Mouse (Mus musculus) limb, embryonic 13.5 days (tissue): Measurements from ENCODE around the gene St6galnac4. TPM values are rescaled to one million over a fixed set of nuclear protein-coding genes. Genes with fewer than 3 reads are reported as not detected.

Experiments used
- ATAC-seq: fragments of 200-750 bp; cut with Nextera tagmentation; 2 replicates; pipeline ENCODE4 v1.8.0; 2017; ENCODE audit warnings: low read depth, moderate number of reproducible peaks, moderate TSS enrichment; ENCODE audit not compliant: low FRiP score
- H3K27ac ChIP-seq: fragments of 300-500 bp; sonication (generic); 2 replicates; pipeline ENCODE4 v1.5.1; 2015; ENCODE audit warnings: inconsistent platforms, mild to moderate bottlenecking, moderate library complexity
- H3K27me3 ChIP-seq: fragments of 300-500 bp; sonication (generic); 2 replicates; pipeline ENCODE4 v1.6.1; 2015; ENCODE audit warnings: mild to moderate bottlenecking, inconsistent platforms
- H3K36me3 ChIP-seq: fragments of 300-500 bp; sonication (generic); 2 replicates; pipeline ENCODE4 v1.6.1; 2015; ENCODE audit warnings: inconsistent platforms, mild to moderate bottlenecking, moderate library complexity
- H3K4me1 ChIP-seq: fragments of 300-500 bp; sonication (generic); 2 replicates; pipeline ENCODE4 v1.6.1; 2015; ENCODE audit warnings: inconsistent platforms
- H3K4me2 ChIP-seq: fragments of 300-500 bp; sonication (generic); replicated peaks from 2 replicates; pipeline ENCODE4 v1.6.1; 2015; ENCODE audit warnings: inconsistent platforms, mild to moderate bottlenecking, moderate library complexity
- H3K4me3 ChIP-seq: fragments of 300-500 bp; sonication (generic); 2 replicates; pipeline ENCODE4 v1.5.1; 2015; ENCODE audit warnings: moderate library complexity, mild to moderate bottlenecking, inconsistent platforms
- H3K9ac ChIP-seq: fragments of 300-500 bp; sonication (generic); 2 replicates; pipeline ENCODE4 v1.6.1; 2015; ENCODE audit warnings: mild to moderate bottlenecking, inconsistent platforms
- H3K9me3 ChIP-seq: fragments of 300-500 bp; sonication (generic); 2 replicates; pipeline ENCODE4 v1.6.1; 2016; ENCODE audit warnings: inconsistent platforms
- WGBS: fragments of 180-500 bp; shearing (Covaris S2); methylation state at CpG from one replicate; pipeline ENCODE4 v1.1.7; 2015; 5-methylcytosine and 5-hydroxymethylcytosine counted together
- polyA plus RNA-seq: library from polyadenylated mRNA; unstranded; fragments of >200 nt; fragmentation: Nextera tagmentation; extraction: Ambion mirVana; gene quantifications from 2 replicates; pipeline ENCODE4 v1.2.1, GENCODE M21; 2015

The St6galnac4 gene
- polyA plus RNA-seq, 1 experiment from 2014 or later = 39.5 TPM

DNA sequence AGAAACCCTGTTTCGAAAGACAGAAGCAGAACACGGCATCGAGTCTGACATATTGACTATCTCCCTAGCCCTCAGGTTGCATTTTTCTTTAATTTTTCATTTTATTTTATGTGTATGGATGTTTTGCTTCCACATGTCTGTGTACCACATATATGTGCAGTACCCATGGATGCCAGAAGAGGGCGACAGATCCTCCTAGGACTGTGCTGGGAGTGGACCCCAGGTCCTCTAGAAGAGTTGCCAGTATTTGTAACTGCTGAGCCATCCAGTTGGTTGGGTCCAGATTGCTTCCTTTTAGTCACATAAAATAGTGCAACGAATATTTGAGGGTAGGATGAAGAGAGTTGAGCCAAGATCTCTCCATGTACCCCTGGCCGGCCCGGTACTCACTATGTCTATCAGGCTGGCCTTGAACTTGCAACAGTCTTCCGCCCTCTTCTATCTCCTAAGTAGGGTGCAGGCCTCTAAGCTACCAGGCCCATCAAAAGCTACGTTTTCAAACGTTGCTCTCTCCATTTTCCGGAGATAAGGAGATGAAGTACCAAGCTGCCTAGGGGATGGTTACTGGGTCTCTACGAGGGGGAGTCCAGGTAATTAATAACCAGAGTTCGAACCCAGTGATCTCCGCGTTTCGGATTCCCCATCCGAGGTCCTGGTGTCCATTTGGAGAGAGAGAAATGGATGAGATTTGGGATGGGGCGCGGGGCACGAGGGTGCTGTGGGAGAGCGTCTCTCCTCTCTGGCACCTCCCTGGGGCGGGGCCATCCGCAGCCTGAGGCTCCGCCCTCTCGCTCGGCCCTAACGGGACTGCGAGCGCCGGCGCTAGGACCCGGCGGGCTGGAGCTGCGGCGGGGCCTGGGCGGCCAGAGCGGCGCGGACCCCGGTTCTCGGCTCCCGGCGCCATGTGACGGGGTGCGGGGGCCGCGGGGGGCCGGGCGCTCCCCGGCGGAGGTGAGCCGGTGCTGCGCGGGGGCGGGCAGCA, 19.6 kb downstream of the St6galnac4 start:
- Histone ChIP-seq H3K4me2 (peak overlapping the region; percentile 86), H3K4me1 (peaks cover 51% of the 10 kb centered on the region), H3K9me3 (no peaks in the 10 kb centered on the region), H3K9ac (peak overlapping the region; percentile 87), H3K27me3 (no peaks in the 10 kb centered on the region), H3K27ac (no peak overlapping the region), H3K4me3 (peak overlapping the region; percentile 77), H3K36me3 (no peaks in the 10 kb centered on the region)
- ATAC-seq = peak; percentile 78
- 12% methylated on average over 48 of the region's 55 CpGs for WGBS

- Histone ChIP-seq H3K27me3 (no peaks in the 10 kb centered on the region), H3K4me3 (peak overlapping the region; percentile 77), H3K9me3 (no peaks in the 10 kb centered on the region), H3K4me1 (peaks cover 44% of the 10 kb centered on the region), H3K9ac (peak overlapping the region; percentile 87), H3K4me2 (peak overlapping the region; percentile 86), H3K27ac (peak overlapping the region; percentile 28; the same call in 1 of the 2 replicates), H3K36me3 (peaks cover 5% of the 10 kb centered on the region)
- WGBS = 7% methylated on average over 34 of the region's 34 CpGs
- ATAC-seq = peak; percentile 22
Measured at GRCm38 (mm10) chr2:32607262-32607947, 20.5 kb downstream of the St6galnac4 start.

DNA sequence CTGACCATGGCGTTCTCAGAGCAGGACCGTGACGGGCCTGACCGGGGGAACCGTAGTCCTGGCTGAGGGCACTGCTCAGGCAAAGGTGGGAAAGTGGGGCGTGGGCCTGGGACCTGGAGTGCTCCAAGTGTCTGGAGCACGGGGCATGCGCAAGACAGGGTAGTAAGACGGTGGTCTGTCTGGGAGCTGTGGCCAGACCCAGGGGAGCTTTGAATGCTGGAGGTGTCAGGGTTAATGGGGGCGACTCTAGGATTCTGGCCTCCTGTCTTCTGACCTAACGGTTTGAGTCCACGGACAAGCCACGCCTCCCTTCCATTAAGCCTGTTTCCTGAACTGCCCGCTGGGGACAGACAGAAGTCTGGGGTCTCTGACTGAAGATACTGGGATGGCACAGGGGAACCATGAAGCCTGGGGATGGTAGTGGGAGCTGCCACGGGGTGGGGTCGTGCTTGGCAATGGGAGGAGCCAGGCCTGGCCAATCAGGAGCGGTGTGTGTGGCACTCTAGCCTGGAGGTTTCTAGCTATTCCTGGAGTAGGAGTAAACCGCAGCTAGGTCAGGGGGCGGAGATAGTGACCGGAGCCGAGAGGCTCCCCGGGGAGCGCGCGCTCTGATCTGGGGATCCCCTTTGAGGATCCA, 21.4 kb downstream of the St6galnac4 start:
- H3K27ac ChIP-seq = peak overlapping the region; percentile 55; the same call in 1 of the 2 replicates
- H3K4me3 ChIP-seq = peak overlapping the region; percentile 77
- peak overlapping the region; percentile 86 for H3K4me2 ChIP-seq
- no peaks in the 10 kb centered on the region for H3K9me3 ChIP-seq
- H3K36me3 ChIP-seq = peaks cover 13% of the 10 kb centered on the region
- no peaks in the 10 kb centered on the region for H3K27me3 ChIP-seq
- 4% methylated on average over 25 of the region's 25 CpGs for WGBS
- peaks cover 42% of the 10 kb centered on the region for H3K4me1 ChIP-seq
- peak; percentile 45; the same call in 1 of the 2 replicates for ATAC-seq
- H3K9ac ChIP-seq = peak overlapping the region; percentile 87; the same call in 1 of the 2 replicates

DNA sequence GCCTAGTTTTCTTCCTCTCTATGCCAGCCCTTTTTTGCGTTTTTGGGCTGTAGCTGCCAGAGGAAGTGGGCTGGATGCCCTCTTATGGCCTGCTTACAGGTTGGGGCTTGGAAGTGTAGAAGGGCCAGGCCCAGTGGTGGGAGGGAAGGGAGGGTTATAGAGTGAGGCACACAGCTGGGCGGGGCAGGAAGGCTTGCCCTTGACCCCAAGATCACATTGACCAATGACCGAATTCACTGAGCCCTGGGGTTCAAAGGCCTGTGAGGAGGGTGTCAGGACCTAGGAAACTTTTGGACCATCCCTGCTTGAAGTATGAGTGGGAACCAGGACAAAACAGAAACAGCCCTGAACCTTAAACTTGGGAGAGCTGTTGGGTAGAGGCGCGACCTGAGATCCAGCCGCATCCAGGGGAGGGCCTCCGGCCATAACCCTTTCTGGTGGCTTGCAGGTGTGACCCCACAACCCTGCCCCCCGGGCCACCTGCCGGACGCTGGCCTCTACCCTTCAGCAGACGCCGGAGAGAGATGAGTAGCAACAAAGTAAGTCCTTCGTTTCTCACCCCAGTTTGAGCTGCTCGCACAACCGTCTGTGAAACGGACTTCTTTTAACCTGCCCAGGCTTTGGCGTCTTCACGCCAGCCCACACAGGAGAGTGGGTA, 22.0 kb downstream of the St6galnac4 start:
- peak overlapping the region; percentile 27; the same call in 1 of the 2 replicates for H3K9ac ChIP-seq
- 43% methylated on average over 18 of the region's 18 CpGs for WGBS
- peak overlapping the region; percentile 86 for H3K4me2 ChIP-seq
- H3K27me3 ChIP-seq = no peaks in the 10 kb centered on the region
- H3K4me1 ChIP-seq = peaks cover 42% of the 10 kb centered on the region
- peak overlapping the region; percentile 55; the same call in 1 of the 2 replicates for H3K27ac ChIP-seq
- peaks cover 19% of the 10 kb centered on the region for H3K36me3 ChIP-seq
- H3K9me3 ChIP-seq = no peaks in the 10 kb centered on the region
- H3K4me3 ChIP-seq = peak overlapping the region; percentile 77
- ATAC-seq = no peak

DNA sequence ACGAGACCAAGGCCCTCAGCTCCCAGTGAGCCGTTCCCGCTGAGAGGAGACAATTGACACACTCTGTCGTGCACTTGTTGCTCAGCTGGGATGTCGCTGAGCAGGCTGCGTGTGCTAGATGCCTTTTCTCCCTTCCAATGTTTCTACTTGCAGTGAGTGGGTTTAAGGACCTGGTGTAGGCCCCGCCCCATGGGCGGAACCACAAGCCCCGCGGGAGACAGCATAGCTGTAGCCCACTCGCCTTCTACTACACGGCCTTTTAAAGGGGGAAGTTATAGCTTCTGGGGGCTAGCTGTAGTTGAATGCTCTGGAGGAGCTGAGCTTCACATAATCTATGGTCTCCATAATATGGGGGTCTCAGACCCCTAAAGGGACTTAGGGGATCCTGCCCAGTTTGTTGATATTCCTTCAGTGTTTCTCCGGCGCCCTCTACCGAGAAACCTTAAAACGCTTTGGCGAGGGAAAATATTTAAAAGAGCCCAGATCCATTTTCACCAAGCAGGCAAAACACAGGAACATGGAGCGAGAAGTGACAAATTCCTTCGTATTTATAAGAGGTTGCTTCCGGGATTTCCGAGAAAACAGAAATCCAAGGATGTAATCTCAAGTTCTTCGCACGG, 23.8 kb downstream of the St6galnac4 start:
- WGBS = 16% methylated on average over 23 of the region's 23 CpGs
- Histone ChIP-seq H3K9me3 (no peaks in the 10 kb centered on the region), H3K9ac (peak overlapping the region; percentile 20; the same call in 1 of the 2 replicates), H3K27me3 (no peaks in the 10 kb centered on the region), H3K36me3 (peaks cover 33% of the 10 kb centered on the region), H3K4me2 (peak overlapping the region; percentile 64), H3K4me3 (peak overlapping the region; percentile 42), H3K27ac (peak overlapping the region; percentile 23; the same call in 1 of the 2 replicates), H3K4me1 (peaks cover 42% of the 10 kb centered on the region)
- no peak for ATAC-seq

DNA sequence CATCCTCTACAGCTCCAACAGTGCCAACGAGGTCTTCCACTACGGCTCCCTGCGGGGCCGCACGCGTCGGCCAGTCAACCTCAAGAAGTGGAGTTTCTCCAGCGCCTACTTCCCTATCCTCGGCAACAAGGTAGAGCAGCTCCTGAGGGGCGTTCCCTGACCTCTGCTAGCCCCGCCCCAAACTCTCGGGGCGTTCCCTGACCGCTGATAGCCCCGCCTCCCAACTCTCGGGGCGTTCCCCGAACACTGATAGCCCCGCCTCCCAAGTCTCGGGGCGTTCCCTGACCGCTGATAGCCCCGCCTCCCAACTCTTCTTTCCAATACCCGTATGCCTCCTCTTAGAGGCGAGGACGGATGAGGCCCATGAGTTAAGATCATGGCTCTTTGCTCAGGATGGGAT, 25.4 kb downstream of the St6galnac4 start:
- Histone ChIP-seq H3K4me3 (no peak overlapping the region), H3K27ac (no peak overlapping the region), H3K9me3 (peaks cover 4% of the 10 kb centered on the region; the same call in 1 of the 2 replicates), H3K4me2 (no peak overlapping the region), H3K4me1 (peaks cover 38% of the 10 kb centered on the region), H3K36me3 (peaks cover 47% of the 10 kb centered on the region), H3K27me3 (no peaks in the 10 kb centered on the region), H3K9ac (no peak overlapping the region)
- WGBS = 67% methylated on average over 26 of the region's 26 CpGs
- no peak for ATAC-seq

DNA sequence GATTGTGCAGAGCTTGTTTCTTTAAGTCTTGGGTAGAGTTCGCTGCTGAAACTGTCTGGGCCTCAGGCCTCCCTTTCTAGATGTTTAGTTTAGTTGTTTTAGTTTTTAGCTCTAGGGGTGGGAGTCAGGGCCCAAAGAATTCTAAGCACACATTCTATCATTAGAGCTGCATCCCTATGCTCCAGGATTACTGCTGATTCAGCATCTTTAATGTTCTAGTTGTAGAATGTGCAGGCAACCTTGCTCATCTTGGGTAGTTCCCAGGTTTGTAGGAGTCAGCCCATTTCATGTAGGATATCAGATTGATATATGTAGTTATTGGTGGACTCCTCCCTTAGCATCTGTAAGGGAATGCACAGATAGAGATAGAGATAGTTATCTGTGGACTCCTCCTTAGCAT, 30.2 kb downstream of the St6galnac4 start:
- Histone ChIP-seq H3K27me3 (no peaks in the 10 kb centered on the region), H3K4me3 (no peak overlapping the region), H3K9ac (no peak overlapping the region), H3K4me2 (no peak overlapping the region), H3K27ac (no peak overlapping the region), H3K36me3 (peaks cover 64% of the 10 kb centered on the region), H3K9me3 (peaks cover 4% of the 10 kb centered on the region; the same call in 1 of the 2 replicates), H3K4me1 (peaks cover 38% of the 10 kb centered on the region)
- 97% methylated on average over 1 of the region's 1 CpGs for WGBS
- no peak for ATAC-seq

GRCm38 (mm10) chr2:32617601-32618000, 30.7 kb downstream of the St6galnac4 start:
- H3K27me3 ChIP-seq = no peaks in the 10 kb centered on the region
- peaks cover 4% of the 10 kb centered on the region; the same call in 1 of the 2 replicates for H3K9me3 ChIP-seq
- no peak overlapping the region for H3K9ac ChIP-seq
- peaks cover 59% of the 10 kb centered on the region for H3K36me3 ChIP-seq
- 95% methylated on average over 4 of the region's 4 CpGs for WGBS
- H3K27ac ChIP-seq = no peak overlapping the region
- ATAC-seq = no peak
- H3K4me2 ChIP-seq = no peak overlapping the region
- no peak overlapping the region for H3K4me3 ChIP-seq
- peaks cover 40% of the 10 kb centered on the region for H3K4me1 ChIP-seq

- WGBS = 69% methylated on average over 9 of the region's 9 CpGs
- Histone ChIP-seq H3K36me3 (peaks cover 55% of the 10 kb centered on the region), H3K4me2 (no peak overlapping the region), H3K27ac (no peak overlapping the region), H3K4me1 (peaks cover 40% of the 10 kb centered on the region), H3K27me3 (no peaks in the 10 kb centered on the region), H3K9ac (no peak overlapping the region), H3K4me3 (no peak overlapping the region), H3K9me3 (peaks cover 4% of the 10 kb centered on the region; the same call in 1 of the 2 replicates)
- ATAC-seq = no peak
Measured at GRCm38 (mm10) chr2:32618051-32618450, 31.2 kb downstream of the St6galnac4 start.

DNA sequence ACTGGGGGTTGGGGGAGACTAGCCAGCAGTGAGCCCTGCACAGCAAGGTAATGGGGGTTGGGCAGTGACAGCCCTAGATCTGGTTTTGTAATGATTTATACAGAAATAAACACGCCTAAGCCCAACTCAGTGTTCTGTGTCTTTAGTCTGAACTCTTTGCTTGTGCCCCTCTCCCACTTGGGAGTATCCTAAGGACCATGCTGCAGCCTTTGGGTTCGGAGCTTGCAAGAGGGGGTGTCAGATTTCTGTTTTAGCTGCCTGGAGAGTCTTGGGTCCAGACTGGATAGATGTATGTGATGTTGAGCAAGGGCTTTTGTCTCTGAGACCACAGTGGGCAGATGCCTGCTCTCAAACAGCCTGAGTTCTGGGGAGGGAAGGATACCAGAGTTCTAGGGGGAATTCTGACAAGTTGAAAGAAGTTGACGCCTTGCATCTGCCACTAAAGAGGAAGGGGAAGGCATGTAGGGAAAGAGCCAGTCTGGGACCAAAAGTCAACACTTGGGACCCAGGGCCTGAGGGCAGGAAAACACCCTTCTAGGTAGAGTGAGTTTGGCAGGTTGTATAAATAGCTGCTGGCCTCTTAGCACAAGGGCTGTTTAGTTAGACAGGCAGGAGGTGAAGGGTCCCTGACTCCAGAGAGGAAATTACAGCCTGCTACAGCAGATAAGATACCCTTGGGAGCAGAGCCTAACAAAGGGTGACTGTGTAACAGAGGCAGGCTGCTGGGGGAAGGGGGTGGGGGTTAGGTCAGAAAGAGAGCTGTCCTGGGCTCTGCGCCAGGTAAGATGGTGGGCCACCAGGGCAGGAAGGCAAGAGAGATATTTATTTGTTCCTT, 34.0 kb downstream of the St6galnac4 start:
- H3K27ac ChIP-seq = peak overlapping the region; percentile 92
- no peaks in the 10 kb centered on the region for H3K27me3 ChIP-seq
- WGBS = 16% methylated on average over 4 of the region's 4 CpGs
- peaks cover 4% of the 10 kb centered on the region; the same call in 1 of the 2 replicates for H3K9me3 ChIP-seq
- peak; percentile 49 for ATAC-seq
- peak overlapping the region; percentile 23 for H3K4me2 ChIP-seq
- peaks cover 58% of the 10 kb centered on the region for H3K4me1 ChIP-seq
- peaks cover 31% of the 10 kb centered on the region for H3K36me3 ChIP-seq
- H3K9ac ChIP-seq = peak overlapping the region; percentile 51
- no peak overlapping the region for H3K4me3 ChIP-seq
